Mouse (Mus musculus) liver, embryonic 14.5 days (tissue): ENCODE measurements around the gene Asb17. TPM values are rescaled to one million over a fixed set of nuclear protein-coding genes. Genes with fewer than 3 reads are reported as not detected.

Experiments used
- ATAC-seq: fragments of 200-750 bp; cut with Nextera tagmentation; 2 replicates; pipeline ENCODE4 v1.8.0; 2017; ENCODE audit warnings: moderate number of reproducible peaks, mild to moderate bottlenecking, moderate library complexity; ENCODE audit not compliant: insufficient read depth
- DNase-seq, 3 experiments: peaks; one replicate each; pipeline ENCODE4 v3.0.0-alpha.2; 2012 to 2013; ENCODE audit warnings: low read depth in 3 of 3, low spot score in 3 of 3
- H3K27ac ChIP-seq: fragments of 300-500 bp; sonication (generic); 2 replicates; pipeline ENCODE4 v1.5.1; 2014; ENCODE audit warnings: moderate library complexity, mild to moderate bottlenecking, control low read depth, inconsistent platforms
- H3K27me3 ChIP-seq: fragments of 300-500 bp; sonication (generic); 2 replicates; pipeline ENCODE4 v1.6.1; 2014; ENCODE audit warnings: mild to moderate bottlenecking, low read length, moderate library complexity; ENCODE audit not compliant: control insufficient read depth, insufficient read depth
- H3K36me3 ChIP-seq: fragments of 300-500 bp; sonication (generic); replicated peaks from 2 replicates; pipeline ENCODE4 v1.6.1; 2014; ENCODE audit warnings: low read depth; ENCODE audit not compliant: control insufficient read depth, insufficient read depth
- H3K4me1 ChIP-seq, 2 experiments: fragments of 200-500 bp in 1 of 2; fragments of 300-500 bp in 1 of 2; sonication (generic) in 1 of 2; replicated peaks; 2 replicates each; pipeline ENCODE4 v1.6.1; 2012 to 2014; ENCODE audit warnings: antibody characterized with exemption in 1 of 2, inconsistent platforms in 1 of 2, low read length in 1 of 2; ENCODE audit not compliant: control insufficient read depth in 2 of 2, insufficient read depth in 2 of 2
- H3K4me2 ChIP-seq: fragments of 300-500 bp; sonication (generic); 2 replicates; pipeline ENCODE4 v1.6.1; 2014; ENCODE audit warnings: low read depth, mild to moderate bottlenecking, control low read depth, moderate library complexity
- H3K4me3 ChIP-seq, 2 experiments: fragments of 200-500 bp in 1 of 2; fragments of 300-500 bp in 1 of 2; sonication (generic) in 1 of 2; 2 replicates each; pipeline ENCODE4 v1.5.1; 2012 to 2014; ENCODE audit warnings: low read depth in 2 of 2, low read length in 2 of 2, mild to moderate bottlenecking in 2 of 2, control low read depth in 1 of 2, inconsistent platforms in 1 of 2, moderate library complexity in 1 of 2; ENCODE audit not compliant: insufficient read depth in 1 of 2
- H3K9ac ChIP-seq: fragments of 300-500 bp; sonication (generic); replicated peaks from 2 replicates; pipeline ENCODE4 v1.6.1; 2014; ENCODE audit warnings: mild to moderate bottlenecking, control low read depth, moderate library complexity
- H3K9me3 ChIP-seq: fragments of 300-500 bp; sonication (generic); 2 replicates; pipeline ENCODE4 v1.6.1; 2016; ENCODE audit warnings: low read length, mixed read lengths; ENCODE audit not compliant: control insufficient read depth
- CTCF ChIP-seq: IDR thresholded peaks from 2 replicates; pipeline ENCODE4 v1.5.1; 2016; ENCODE audit warnings: antibody characterized with exemption, low read depth, control low read depth
- EP300 ChIP-seq: IDR thresholded peaks from 2 replicates; pipeline ENCODE4 v1.6.1; 2016; ENCODE audit warnings: antibody characterized with exemption, low read depth
- WGBS: fragments of 180-500 bp; shearing (Covaris S2); extraction: QIAGEN DNeasy Blood & Tissue Kit; methylation state at CpG from one replicate; pipeline ENCODE4 v1.1.7; 2014; ENCODE audit not compliant: insufficient replicate concordance; 5-methylcytosine and 5-hydroxymethylcytosine counted together
- polyA plus RNA-seq, 2 experiments: library from polyadenylated mRNA; depleted of rRNA in 1 of 2; stranded (reverse) in 1 of 2; unstranded in 1 of 2; fragments of >200 nt; fragmentation: Nextera tagmentation in 1 of 2; extraction: Ambion mirVana in 1 of 2; gene quantifications; 2 replicates each; pipeline versions ENCODE4 v1.2.1 to v1.2.3; 2012 to 2014

The Asb17 gene
- polyA plus RNA-seq, 2 experiments: 1.4 to 3.9 TPM

GRCm38 (mm10) chr3:153802640-153803039 lies 41.4 kb upstream of the Asb17 start:
- Histone ChIP-seq H3K9ac (peak overlapping the region; percentile 57), H3K4me1 (peaks cover 74 to 88% of the 10 kb centered on the region in 2 experiments), H3K4me2 (peak overlapping the region; percentile 55)

DNA sequence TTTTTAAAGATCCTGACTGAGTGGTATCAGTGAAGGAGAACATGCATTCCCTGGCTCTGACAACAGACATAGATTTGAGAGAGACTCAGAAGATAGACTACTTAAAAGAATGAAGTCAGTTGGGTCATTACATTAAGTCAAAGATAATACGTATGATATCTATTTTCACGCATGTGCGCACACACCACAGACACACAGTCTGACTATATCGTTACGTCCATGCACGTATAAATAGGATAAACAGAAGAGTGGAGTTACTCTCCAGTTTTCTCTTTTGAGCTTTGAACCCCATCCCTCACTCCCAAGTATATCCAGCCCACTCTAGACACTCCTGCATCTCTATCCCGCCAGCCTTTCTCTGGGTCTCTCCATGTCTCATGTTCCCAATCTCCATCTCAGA lies 40.0 kb upstream of the Asb17 start:
- Histone ChIP-seq H3K27me3 (no peaks in the 10 kb centered on the region), H3K27ac (peak overlapping the region; percentile 94), H3K4me1 (peaks cover 76 to 89% of the 10 kb centered on the region in 2 experiments), H3K9me3 (no peaks in the 10 kb centered on the region), H3K4me3 (no peak overlapping the region), H3K36me3 (no peaks in the 10 kb centered on the region), H3K9ac (no peak overlapping the region), H3K4me2 (no peak overlapping the region)
- WGBS: 59% methylated on average over 7 of the region's 7 CpGs
- no peak for TF ChIP-seq CTCF
- no peak for TF ChIP-seq EP300
- no peak for ATAC-seq
- DNase-seq: no peak

More at GRCm38 (mm10) chr3:153802640-153803039, 41.4 kb upstream of the Asb17 start:
- DNase-seq (peak; percentile 74 to 80 (median 77)), ATAC-seq (peak; percentile 87)
- H3K9me3 ChIP-seq: no peaks in the 10 kb centered on the region
- H3K4me3 ChIP-seq: no peak overlapping the region
- peak overlapping the region; percentile 94 for H3K27ac ChIP-seq
- WGBS: 39% methylated on average over 5 of the region's 5 CpGs
- H3K27me3 ChIP-seq: no peaks in the 10 kb centered on the region
- no peaks in the 10 kb centered on the region for H3K36me3 ChIP-seq
- TF ChIP-seq CTCF (no peak), EP300 (peak; percentile 86)

DNA sequence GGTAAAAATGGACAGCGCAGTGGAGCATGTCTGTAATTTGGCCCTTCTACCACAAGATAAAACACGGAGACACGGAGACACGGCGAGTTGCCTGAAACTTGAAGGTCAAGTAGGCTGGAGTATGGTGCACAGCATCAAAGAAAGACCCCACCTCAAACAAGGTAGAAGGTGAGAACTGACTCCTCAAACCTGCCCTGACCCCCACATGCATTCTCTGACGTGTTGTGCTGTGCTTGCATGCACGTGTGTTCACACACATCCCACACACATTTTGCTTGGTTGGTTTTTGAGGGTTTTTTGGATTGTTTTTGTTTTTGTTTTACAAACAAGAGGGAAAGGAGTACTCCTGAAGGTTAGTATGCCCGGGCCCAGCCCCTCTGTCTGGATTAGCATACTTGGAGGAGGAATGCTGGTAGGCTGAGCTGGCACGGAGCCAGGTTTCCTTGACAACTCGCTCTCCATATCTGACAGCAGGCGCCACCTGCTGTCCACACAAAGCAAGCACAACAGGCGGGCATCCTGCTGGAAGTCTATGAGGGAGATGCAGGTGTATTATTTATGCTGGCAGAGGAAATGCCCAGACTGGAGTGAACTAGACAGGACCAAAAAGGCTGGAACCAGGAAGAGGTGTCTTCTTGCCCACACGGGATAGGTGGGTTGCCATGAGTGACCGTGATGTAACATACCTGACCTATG lies 37.8 kb upstream of the Asb17 start:
- Histone ChIP-seq H3K9me3 (no peaks in the 10 kb centered on the region), H3K27me3 (no peaks in the 10 kb centered on the region), H3K9ac (no peak overlapping the region), H3K4me3 (no peak overlapping the region), H3K27ac (peak overlapping the region; percentile 91), H3K36me3 (no peaks in the 10 kb centered on the region), H3K4me1 (peaks cover 58 to 67% of the 10 kb centered on the region in 2 experiments), H3K4me2 (no peak overlapping the region; the same call in 1 of the 2 replicates)
- WGBS: 42% methylated on average over 14 of the region's 14 CpGs
- DNase-seq (peak; percentile 76 to 85 (median 83)), ATAC-seq (peak; percentile 29)
- TF ChIP-seq CTCF (peak; percentile 99), EP300 (peak; percentile 38; the same call in 1 of the 2 replicates)

DNA sequence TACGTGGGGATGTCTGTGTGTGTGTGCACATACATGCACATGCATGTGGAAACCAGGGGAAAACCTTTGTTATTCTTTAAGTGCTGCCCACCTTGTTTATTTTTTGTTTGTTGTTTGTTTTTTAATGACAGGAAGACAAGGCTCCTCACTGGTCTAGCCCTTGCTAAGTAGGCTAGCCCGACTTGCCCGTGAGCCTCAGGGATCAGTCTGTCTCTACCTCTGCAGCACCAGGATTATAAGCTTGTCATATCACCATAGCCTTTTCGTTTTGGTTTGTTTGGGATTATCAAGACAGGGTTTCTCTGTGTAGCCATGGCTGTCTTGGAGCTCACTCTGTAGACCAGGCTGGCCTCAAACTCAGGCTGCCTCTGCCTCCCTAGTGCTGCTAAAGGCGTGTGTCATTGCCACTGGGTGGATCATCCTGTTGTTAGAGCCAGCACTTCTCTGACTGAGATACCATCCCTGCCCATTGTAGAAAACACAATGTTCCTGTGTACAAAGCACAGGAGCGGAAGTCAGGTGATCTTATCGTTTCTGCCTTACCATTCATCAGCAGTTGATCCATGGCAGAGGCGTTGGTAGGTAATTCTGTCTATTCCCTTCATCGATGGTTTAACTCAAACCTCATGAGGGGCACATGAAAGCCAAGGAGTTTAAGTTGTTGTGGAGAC lies 37.1 kb upstream of the Asb17 start:
- DNase-seq (no peak), ATAC-seq (peak; percentile 21; the same call in 1 of the 2 replicates)
- no peaks in the 10 kb centered on the region for H3K9me3 ChIP-seq
- no peak overlapping the region for H3K4me3 ChIP-seq
- peaks cover 51 to 61% of the 10 kb centered on the region in 2 experiments for H3K4me1 ChIP-seq
- no peak for TF ChIP-seq EP300
- TF ChIP-seq CTCF: no peak
- H3K36me3 ChIP-seq: no peaks in the 10 kb centered on the region
- WGBS: 78% methylated on average over 9 of the region's 9 CpGs
- peak overlapping the region; percentile 91 for H3K27ac ChIP-seq
- H3K4me2 ChIP-seq: peak overlapping the region; percentile 61
- H3K9ac ChIP-seq: no peak overlapping the region; the same call in 1 of the 2 replicates
- H3K27me3 ChIP-seq: no peaks in the 10 kb centered on the region
